Mouse (Mus musculus) liver, postnatal 0 days (tissue): ENCODE data around the gene Fam47c.

Experiments used
- CTCF ChIP-seq: sonication (generic); IDR thresholded peaks from 2 replicates; pipeline ENCODE4 v1.5.1; 2016; ENCODE audit warnings: antibody characterized with exemption, low read depth
- EP300 ChIP-seq: IDR thresholded peaks from 2 replicates; pipeline ENCODE4 v1.6.1; 2016; ENCODE audit warnings: antibody characterized with exemption, low read depth, mild to moderate bottlenecking

- TF ChIP-seq CTCF (no peak), EP300 (no peak)
Measured at GRCm38 (mm10) chrX:78777078-78777477, 39.5 kb downstream of the Fam47c start.
